Mouse (Mus musculus): ENCODE data around the gene Myrf.

The Myrf gene

GRCm38 (mm10) chr19:10240654-10241305, at the start of gene Myrf:
Gene Myrf, minus strand, starts transcription at chr19:10240748.
- DNase-seq, result peak; percentile 70

GRCm38 (mm10) chr19:10289609-10290150, 49.1 kb upstream of the Myrf start:
- no peak for DNase-seq

- no peak for DNase-seq
These were observed 47.8 kb upstream of the Myrf start for GRCm38 (mm10) chr19:10288125-10289040.

GRCm38 (mm10) chr19:10286458-10286872, 45.9 kb upstream of the Myrf start:
- no peak for DNase-seq

- no peak for DNase-seq
These were observed 40.4 kb upstream of the Myrf start for GRCm38 (mm10) chr19:10280771-10281540.

GRCm38 (mm10) chr19:10279668-10280067, 39.1 kb upstream of the Myrf start:
- DNase-seq, result no peak

GRCm38 (mm10) chr19:10278669-10279324, 38.2 kb upstream of the Myrf start:
- no peak for DNase-seq

- no peak for DNase-seq
These were observed 37.2 kb upstream of the Myrf start for GRCm38 (mm10) chr19:10277759-10278158.

- no peak for DNase-seq
These were observed 36.8 kb upstream of the Myrf start for GRCm38 (mm10) chr19:10277331-10277730.

GRCm38 (mm10) chr19:10276483-10277144, 36.1 kb upstream of the Myrf start:
- no peak for DNase-seq

GRCm38 (mm10) chr19:10274056-10274455, 33.5 kb upstream of the Myrf start:
- no peak for DNase-seq

GRCm38 (mm10) chr19:10272746-10273145, 32.2 kb upstream of the Myrf start:
- peak; percentile 61 for DNase-seq

GRCm38 (mm10) chr19:10271592-10271991, 31.0 kb upstream of the Myrf start:
- DNase-seq, result no peak

GRCm38 (mm10) chr19:10270356-10270755, 29.8 kb upstream of the Myrf start:
- no peak for DNase-seq

GRCm38 (mm10) chr19:10268851-10269250, 28.3 kb upstream of the Myrf start:
- no peak for DNase-seq

- no peak for DNase-seq
These were observed 27.4 kb upstream of the Myrf start for GRCm38 (mm10) chr19:10267953-10268352.

GRCm38 (mm10) chr19:10267057-10267456, 26.5 kb upstream of the Myrf start:
- DNase-seq, result no peak

GRCm38 (mm10) chr19:10266196-10266850, 25.8 kb upstream of the Myrf start:
- DNase-seq, result peak; percentile 30

GRCm38 (mm10) chr19:10261369-10261768, 20.8 kb upstream of the Myrf start:
- DNase-seq, result no peak

- peak; percentile 67 for DNase-seq
These were observed 17.9 kb upstream of the Myrf start for GRCm38 (mm10) chr19:10258279-10259011.

- DNase-seq, result no peak
These were observed 7.6 kb upstream of the Myrf start for GRCm38 (mm10) chr19:10248128-10248527.
